Mouse (Mus musculus) midbrain, postnatal 0 days (tissue): Measurements from ENCODE around the gene Pde4a. TPM values are rescaled to one million over a fixed set of nuclear protein-coding genes. Genes with fewer than 3 reads are reported as not detected.

Source experiments
- ATAC-seq: fragments of 200-750 bp; cut with Nextera tagmentation; 2 replicates; pipeline ENCODE4 v1.8.0; 2017; ENCODE audit warnings: moderate number of reproducible peaks, mild to moderate bottlenecking, moderate TSS enrichment, moderate library complexity; ENCODE audit not compliant: low FRiP score
- DNase-seq: peaks from one replicate; pipeline ENCODE4 v3.0.0-alpha.2; 2015; ENCODE audit warnings: low spot score
- H3K27ac ChIP-seq: fragments of 300-500 bp; sonication (generic); 2 replicates; pipeline ENCODE4 v1.5.1; 2014; ENCODE audit warnings: low read depth, mild to moderate bottlenecking, low read length, mixed read lengths
- H3K27me3 ChIP-seq: fragments of 300-500 bp; sonication (generic); 2 replicates; pipeline ENCODE4 v1.6.1; 2014; ENCODE audit warnings: low read length, control low read depth, mixed read lengths; ENCODE audit not compliant: insufficient read depth
- H3K36me3 ChIP-seq: fragments of 300-500 bp; sonication (generic); 2 replicates; pipeline ENCODE4 v1.6.1; 2014; ENCODE audit warnings: low read length, control low read depth, mixed read lengths; ENCODE audit not compliant: insufficient read depth
- H3K4me1 ChIP-seq: fragments of 300-500 bp; sonication (generic); 2 replicates; pipeline ENCODE4 v1.6.1; 2014; ENCODE audit warnings: mild to moderate bottlenecking, control low read depth, antibody characterized with exemption, low read length, mixed read lengths; ENCODE audit not compliant: insufficient read depth
- H3K4me2 ChIP-seq: fragments of 300-500 bp; sonication (generic); 2 replicates; pipeline ENCODE4 v1.6.1; 2014; ENCODE audit warnings: low read depth, mild to moderate bottlenecking, low read length, mixed read lengths; ENCODE audit not compliant: poor library complexity, severe bottlenecking
- H3K4me3 ChIP-seq: fragments of 300-500 bp; sonication (generic); 2 replicates; pipeline ENCODE4 v1.5.1; 2014; ENCODE audit warnings: low read depth, mild to moderate bottlenecking, low read length, moderate library complexity
- H3K9ac ChIP-seq: fragments of 300-500 bp; sonication (generic); replicated peaks from 2 replicates; pipeline ENCODE4 v1.6.1; 2014; ENCODE audit warnings: mild to moderate bottlenecking, low read length, moderate library complexity, mixed read lengths; ENCODE audit not compliant: poor library complexity, severe bottlenecking
- H3K9me3 ChIP-seq: fragments of 300-500 bp; sonication (generic); 2 replicates; pipeline ENCODE4 v1.6.1; 2016; ENCODE audit warnings: low read length, control low read depth
- CTCF ChIP-seq: IDR thresholded peaks from 2 replicates; pipeline ENCODE4 v1.5.1; 2016; ENCODE audit warnings: antibody characterized with exemption, mild to moderate bottlenecking
- WGBS: fragments of 180-500 bp; shearing (Covaris S2); extraction: QIAGEN DNeasy Blood & Tissue Kit; methylation state at CpG from one replicate; pipeline ENCODE4 v1.1.7; 2014; 5-methylcytosine and 5-hydroxymethylcytosine counted together
- polyA plus RNA-seq: library from polyadenylated mRNA; unstranded; fragments of >200 nt; fragmentation: Nextera tagmentation; extraction: Ambion mirVana; gene quantifications from 2 replicates; pipeline ENCODE4 v1.2.1, GENCODE M21; 2015
- total RNA-seq: library from RNA; depleted of rRNA; stranded (reverse); fragments of >200 nt; gene quantifications from 2 replicates; pipeline ENCODE4 v1.2.3, GENCODE M21; 2014

The Pde4a gene
- total and polyA plus RNA-seq, 2 experiments from 2014 or later = 46.5 to 59.8 TPM

GRCm38 (mm10) chr9:21197981-21198380 lies 32.5 kb downstream of the Pde4a start:
- Histone ChIP-seq H3K4me1 (0 out of 2 replicates have a peak, but pooled peaks cover 2% of the 10 kb centered on the region), H3K4me3 (peak overlapping the region; percentile 76), H3K27ac (peak overlapping the region; percentile 77), H3K9me3 (no peaks in the 10 kb centered on the region), H3K4me2 (peak overlapping the region; percentile 82), H3K36me3 (peaks cover 13% of the 10 kb centered on the region), H3K27me3 (no peaks in the 10 kb centered on the region), H3K9ac (peak overlapping the region; percentile 91)
- peak; percentile 87 for ATAC-seq
- WGBS = 9% methylated on average over 4 of the region's 4 CpGs
- no peak for TF ChIP-seq CTCF
- peak; percentile 93 for DNase-seq

- no peak for DNase-seq
- WGBS = 89% methylated on average over 3 of the region's 3 CpGs
- H3K27me3 ChIP-seq = no peaks in the 10 kb centered on the region
- H3K4me3 ChIP-seq = no peak overlapping the region
- peaks cover 17% of the 10 kb centered on the region for H3K36me3 ChIP-seq
- H3K9me3 ChIP-seq = no peaks in the 10 kb centered on the region
- no peak overlapping the region for H3K9ac ChIP-seq
- peak overlapping the region; percentile 47; the same call in 1 of the 2 replicates for H3K27ac ChIP-seq
- peak overlapping the region; percentile 82; the same call in 1 of the 2 replicates for H3K4me2 ChIP-seq
- ATAC-seq = no peak
- 0 out of 2 replicates have a peak, but pooled peaks cover 2% of the 10 kb centered on the region for H3K4me1 ChIP-seq
- TF ChIP-seq CTCF = no peak
These were observed 33.4 kb downstream of the Pde4a start for GRCm38 (mm10) chr9:21198960-21199359.

GRCm38 (mm10) chr9:21204156-21204527 lies 38.6 kb downstream of the Pde4a start:
- Histone ChIP-seq H3K9ac (no peak overlapping the region), H3K9me3 (no peaks in the 10 kb centered on the region), H3K4me1 (no peaks in the 10 kb centered on the region), H3K4me2 (no peak overlapping the region), H3K36me3 (peaks cover 43% of the 10 kb centered on the region), H3K27ac (no peak overlapping the region), H3K27me3 (no peaks in the 10 kb centered on the region), H3K4me3 (no peak overlapping the region)
- 27% methylated on average over 8 of the region's 8 CpGs for WGBS
- no peak for ATAC-seq
- no peak for DNase-seq
- no peak for TF ChIP-seq CTCF

GRCm38 (mm10) chr9:21204528-21205272 lies 39.2 kb downstream of the Pde4a start:
- Histone ChIP-seq H3K4me3 (peak overlapping the region; percentile 19; the same call in 1 of the 2 replicates), H3K27me3 (no peaks in the 10 kb centered on the region), H3K4me1 (no peaks in the 10 kb centered on the region), H3K9ac (0 out of 2 replicates have a peak overlapping the region, but pooled peaks have one; percentile 14), H3K4me2 (peak overlapping the region; percentile 23), H3K9me3 (no peaks in the 10 kb centered on the region), H3K27ac (no peak overlapping the region), H3K36me3 (peaks cover 43% of the 10 kb centered on the region)
- ATAC-seq (peak; percentile 75), DNase-seq (peak; percentile 62)
- 7% methylated on average over 23 of the region's 23 CpGs for WGBS
- no peak for TF ChIP-seq CTCF

GRCm38 (mm10) chr9:21206848-21207247 lies 41.3 kb downstream of the Pde4a start:
- WGBS = 83% methylated on average over 6 of the region's 6 CpGs
- Histone ChIP-seq H3K4me3 (no peak overlapping the region), H3K27ac (no peak overlapping the region), H3K36me3 (peaks cover 42% of the 10 kb centered on the region), H3K9me3 (no peaks in the 10 kb centered on the region), H3K4me2 (no peak overlapping the region), H3K4me1 (no peaks in the 10 kb centered on the region), H3K27me3 (no peaks in the 10 kb centered on the region), H3K9ac (no peak overlapping the region)
- DNase-seq (no peak), ATAC-seq (no peak)
- TF ChIP-seq CTCF = no peak

GRCm38 (mm10) chr9:21208626-21209025 lies 43.1 kb downstream of the Pde4a start:
- Histone ChIP-seq H3K36me3 (peaks cover 44% of the 10 kb centered on the region), H3K27me3 (no peaks in the 10 kb centered on the region), H3K27ac (no peak overlapping the region), H3K4me3 (no peak overlapping the region), H3K4me2 (no peak overlapping the region), H3K4me1 (no peaks in the 10 kb centered on the region), H3K9ac (no peak overlapping the region), H3K9me3 (no peaks in the 10 kb centered on the region)
- no peak for ATAC-seq
- DNase-seq = no peak
- no peak for TF ChIP-seq CTCF
- 66% methylated on average over 2 of the region's 2 CpGs for WGBS
